Mouse (Mus musculus): ENCODE data around the gene Mia2. TPM values are rescaled to one million over a fixed set of nuclear protein-coding genes. Genes with fewer than 3 reads are reported as not detected.

The Mia2 gene
- total RNA-seq, 2 experiments from 2014 or later = 136 to 174 TPM

DNA sequence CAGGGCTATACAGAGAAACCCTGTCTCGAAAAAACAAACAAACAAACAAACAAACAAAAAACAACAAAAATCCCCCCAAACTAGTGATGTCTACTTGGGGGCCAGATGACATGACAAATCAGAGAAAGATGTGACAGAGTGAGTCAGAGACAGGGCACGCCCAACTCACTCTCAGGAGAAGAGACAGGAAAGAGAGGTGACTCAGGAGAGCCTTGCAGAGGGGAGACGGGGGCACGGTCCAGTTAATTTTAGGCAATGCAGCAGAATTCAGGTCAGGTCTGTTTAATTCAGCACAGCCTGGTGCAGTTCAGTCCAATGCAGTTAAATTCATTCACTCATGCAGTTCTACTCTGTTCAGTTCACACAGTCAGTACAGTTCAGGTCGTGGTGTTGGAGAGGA is 9.4 kb upstream of the Mia2 start:
- ATAC-seq (replicated peaks; ENCODE audit: low FRiP score, low TSS enrichment, poor library complexity, severe bottlenecking) = no peak

- ATAC-seq (replicated peaks; ENCODE audit: low FRiP score, low TSS enrichment, poor library complexity, severe bottlenecking) = no peak
Measured at GRCm38 (mm10) chr12:59093543-59093942, 2.1 kb upstream of the Mia2 start.

DNA sequence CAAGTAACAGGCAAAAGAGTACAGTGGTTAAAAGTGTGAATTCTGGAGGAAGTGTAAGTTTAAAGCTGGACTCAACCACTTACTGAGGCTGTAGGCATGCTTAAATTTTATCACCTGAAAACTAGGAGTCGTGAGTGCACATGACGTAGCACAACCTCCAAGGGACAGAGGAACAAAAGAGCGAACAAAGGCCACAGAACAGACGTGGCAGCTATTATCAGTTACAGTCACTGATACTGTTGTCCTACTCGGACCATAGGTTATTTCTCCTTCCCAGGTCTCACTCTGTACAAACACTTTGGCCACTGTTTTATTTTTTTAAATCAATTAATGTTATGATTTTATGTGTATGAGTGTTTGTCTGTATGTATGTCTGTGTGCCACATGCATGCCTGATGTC is 9.2 kb downstream of the Mia2 start:
- no peak for ATAC-seq (replicated peaks; ENCODE audit: low FRiP score, low TSS enrichment, poor library complexity, severe bottlenecking)

DNA sequence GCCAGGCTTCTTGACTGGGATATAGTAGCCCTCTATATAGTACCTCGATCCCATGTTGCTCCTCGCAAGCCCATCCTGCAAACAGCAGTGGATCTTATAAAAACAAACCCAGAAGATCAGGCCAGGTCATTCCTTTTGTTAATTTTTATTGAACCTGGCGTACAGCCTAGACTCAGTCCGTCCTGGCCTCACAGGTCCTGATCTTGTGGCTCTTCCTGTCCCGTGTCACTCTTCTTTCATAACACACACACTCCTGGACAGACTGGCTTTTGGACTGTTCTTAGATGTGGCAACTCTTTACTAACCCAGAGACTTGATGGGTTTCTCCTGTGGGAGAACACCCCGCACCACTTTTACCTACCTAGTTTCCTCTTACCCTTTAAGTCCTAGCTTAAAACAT is 10.3 kb downstream of the Mia2 start:
- no peak for ATAC-seq (replicated peaks; ENCODE audit: low FRiP score, low TSS enrichment, poor library complexity, severe bottlenecking)

- no peak for ATAC-seq (replicated peaks; ENCODE audit: low FRiP score, low TSS enrichment, poor library complexity, severe bottlenecking)
Measured at GRCm38 (mm10) chr12:59106491-59106890, 10.9 kb downstream of the Mia2 start.

DNA sequence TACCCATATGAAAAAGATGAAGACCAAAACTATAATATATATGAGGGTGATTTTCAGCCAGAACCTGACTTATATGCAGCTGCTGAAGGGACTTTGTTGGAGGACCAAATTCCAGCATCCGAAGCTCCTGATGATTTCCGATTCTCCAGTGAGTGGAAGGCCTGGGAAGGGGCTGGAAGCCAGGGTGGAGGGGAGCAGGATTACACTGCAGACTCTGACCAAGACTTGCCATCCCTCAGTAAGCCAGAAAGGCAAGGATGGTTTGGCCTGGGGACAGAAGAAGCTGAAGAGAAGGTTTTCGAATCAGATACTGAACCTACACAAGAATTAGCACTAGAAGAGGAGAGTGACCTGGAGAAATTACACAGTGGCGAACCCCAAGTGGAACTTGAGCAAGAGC is 12.3 kb downstream of the Mia2 start:
- no peak for ATAC-seq (replicated peaks; ENCODE audit: low FRiP score, low TSS enrichment, poor library complexity, severe bottlenecking)

DNA sequence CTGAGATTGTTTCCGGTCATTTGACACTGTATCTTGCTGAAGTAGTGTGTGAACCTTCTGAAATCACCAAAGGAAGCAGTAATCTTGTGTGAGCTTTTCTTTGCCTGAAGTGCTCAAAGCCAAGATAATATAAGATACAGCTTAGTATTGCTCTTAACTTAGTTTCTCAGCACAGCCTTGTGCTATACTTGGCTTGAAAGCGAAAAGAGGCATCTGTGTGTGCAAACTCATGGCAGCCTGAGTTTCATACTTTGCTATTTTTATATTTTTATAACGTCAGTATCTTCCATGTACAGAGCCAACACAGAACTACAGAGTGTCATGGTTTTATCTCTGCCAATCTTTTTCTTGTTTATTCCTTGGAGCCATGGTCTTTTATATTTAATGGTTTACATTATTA is 21.6 kb downstream of the Mia2 start:
- ATAC-seq (replicated peaks; ENCODE audit: low FRiP score, low TSS enrichment, poor library complexity, severe bottlenecking) = no peak

DNA sequence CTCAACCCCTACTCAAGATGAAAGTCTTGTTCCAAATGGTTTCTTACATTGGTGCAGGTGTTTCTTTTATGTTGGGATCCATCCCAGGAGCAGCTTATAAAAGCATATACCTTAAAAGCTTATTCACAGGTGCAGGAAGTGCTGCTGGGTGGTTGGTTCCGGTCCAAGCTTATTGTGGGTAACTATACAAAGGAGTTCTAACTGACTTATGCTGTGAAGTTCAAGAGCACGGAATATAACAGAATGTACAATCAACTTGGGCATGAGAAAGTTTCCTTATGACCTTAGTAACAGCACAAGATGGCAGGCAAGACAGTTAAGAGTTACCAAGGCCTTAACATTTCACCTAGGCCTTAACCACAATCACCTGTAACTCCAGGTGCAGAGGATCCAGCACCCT is 29.8 kb downstream of the Mia2 start:
- no peak for ATAC-seq (replicated peaks; ENCODE audit: low FRiP score, low TSS enrichment, poor library complexity, severe bottlenecking)

- no peak for ATAC-seq (replicated peaks; ENCODE audit: low FRiP score, low TSS enrichment, poor library complexity, severe bottlenecking)
Measured at GRCm38 (mm10) chr12:59128501-59128900, 32.9 kb downstream of the Mia2 start.

DNA sequence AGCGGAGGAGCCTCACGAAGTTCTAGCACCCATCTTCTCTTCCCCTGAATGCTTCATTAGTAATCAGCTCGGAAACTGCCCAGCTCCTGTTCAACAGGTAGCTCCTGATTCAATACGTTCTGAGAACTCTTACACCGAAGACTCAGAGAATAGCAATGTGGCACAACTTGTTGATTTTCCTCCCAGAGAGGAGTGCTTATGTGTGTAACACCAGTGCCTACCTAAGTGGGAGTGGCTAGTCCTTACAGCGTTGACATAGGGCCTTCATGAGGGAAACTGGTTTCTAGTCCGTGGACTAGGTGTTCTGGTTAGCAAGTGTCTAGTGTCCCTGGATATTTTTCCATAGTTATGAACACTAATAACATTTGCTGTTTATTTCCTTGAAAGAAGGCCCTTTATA is 33.4 kb downstream of the Mia2 start:
- ATAC-seq (replicated peaks; ENCODE audit: low FRiP score, low TSS enrichment, poor library complexity, severe bottlenecking) = no peak

DNA sequence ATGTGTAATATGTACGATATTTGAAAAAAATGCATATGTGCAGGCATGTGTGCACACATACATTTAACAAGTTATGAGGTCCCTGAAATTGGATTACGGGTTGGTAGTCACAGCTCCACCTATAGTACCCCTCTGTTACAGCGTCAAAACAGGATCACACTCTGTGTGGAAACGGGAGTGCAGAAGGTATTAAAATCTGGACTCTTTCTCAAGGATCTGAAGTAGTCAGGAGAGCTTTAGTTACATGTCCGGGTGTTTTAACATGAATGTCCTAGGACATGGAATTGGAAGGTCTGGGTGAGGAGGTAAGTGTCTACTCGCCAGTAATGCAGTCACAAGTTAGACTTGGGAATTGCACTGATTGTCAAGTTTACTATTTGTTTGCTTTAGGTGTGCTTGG is 34.0 kb downstream of the Mia2 start:
- ATAC-seq (replicated peaks; ENCODE audit: low FRiP score, low TSS enrichment, poor library complexity, severe bottlenecking) = no peak

DNA sequence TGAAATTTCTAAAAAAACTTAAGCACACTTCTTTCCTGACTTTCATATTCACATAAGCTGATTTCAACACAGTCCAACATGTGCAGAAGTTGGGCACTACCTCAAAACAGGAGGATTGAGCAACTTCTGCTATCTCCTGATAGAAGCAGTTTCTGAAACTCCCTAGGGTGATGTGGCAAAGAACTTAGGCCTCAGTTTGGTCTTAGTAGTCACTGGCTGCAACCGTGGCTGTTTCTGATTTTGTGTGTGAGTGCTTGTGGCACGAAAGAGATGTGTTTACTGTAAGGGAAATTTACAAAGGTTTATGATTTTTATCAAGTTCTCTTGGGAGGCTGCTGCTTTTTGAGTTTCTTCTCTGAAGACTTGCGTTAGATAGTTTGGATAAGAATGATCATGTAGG is 34.6 kb downstream of the Mia2 start:
- peak; percentile 39; the same call in 1 of the 2 replicates for ATAC-seq (replicated peaks; ENCODE audit: low FRiP score, low TSS enrichment, poor library complexity, severe bottlenecking)

GRCm38 (mm10) chr12:59130651-59131577 is 35.3 kb downstream of the Mia2 start:
- ATAC-seq (replicated peaks; ENCODE audit: low FRiP score, low TSS enrichment, poor library complexity, severe bottlenecking) = peak; percentile 56

GRCm38 (mm10) chr12:59131578-59131946 is 36.0 kb downstream of the Mia2 start:
- no peak for ATAC-seq (replicated peaks; ENCODE audit: low FRiP score, low TSS enrichment, poor library complexity, severe bottlenecking)

GRCm38 (mm10) chr12:59132462-59132861 is 36.9 kb downstream of the Mia2 start:
- ATAC-seq (replicated peaks; ENCODE audit: low FRiP score, low TSS enrichment, poor library complexity, severe bottlenecking) = no peak

DNA sequence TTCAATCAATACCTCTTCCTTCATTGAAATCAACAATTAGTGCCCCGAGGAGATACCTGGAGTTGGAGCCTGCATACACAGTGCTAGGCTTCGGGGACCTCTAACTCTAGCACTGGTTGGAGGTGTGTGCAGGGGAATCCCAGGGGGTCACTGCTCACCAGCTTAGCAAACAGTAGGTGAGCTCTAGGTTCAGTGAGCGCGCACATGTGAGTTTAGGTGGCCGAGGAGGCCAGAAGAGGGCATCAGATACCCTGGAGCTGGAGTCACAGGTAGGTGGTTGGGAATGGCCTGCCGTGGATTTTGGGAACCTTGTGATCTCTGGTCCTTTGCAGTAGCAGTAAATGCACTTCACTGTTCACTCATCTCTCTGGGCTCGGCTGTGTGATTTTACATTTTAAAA is 37.3 kb downstream of the Mia2 start:
- no peak for ATAC-seq (replicated peaks; ENCODE audit: low FRiP score, low TSS enrichment, poor library complexity, severe bottlenecking)

DNA sequence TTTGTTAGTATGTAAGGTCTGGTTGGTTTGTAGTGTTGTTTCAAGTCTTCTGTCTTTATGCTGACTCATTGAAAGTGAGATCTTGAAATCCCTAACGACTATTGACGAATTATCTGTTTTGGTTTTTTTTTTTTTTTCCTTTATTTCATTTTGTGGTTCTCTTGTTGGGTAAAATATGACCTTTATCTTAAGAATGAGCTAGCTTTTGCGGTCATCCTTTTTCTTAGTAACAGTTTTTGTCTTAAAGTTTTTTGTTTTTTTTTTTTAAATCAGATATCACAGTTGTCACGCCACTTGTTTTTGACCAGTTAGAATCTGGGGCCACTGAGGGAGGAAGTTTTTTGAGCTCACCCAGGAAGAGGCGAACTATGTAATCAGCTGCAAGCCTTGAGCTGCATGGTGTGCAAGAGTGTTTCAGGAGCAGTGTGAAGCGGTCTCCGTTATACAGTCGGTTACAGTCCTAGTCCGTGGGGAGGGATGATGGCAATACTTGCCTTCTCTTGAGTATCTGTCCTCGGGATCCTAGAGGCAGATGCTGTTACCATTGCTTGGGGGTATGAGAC is 37.9 kb downstream of the Mia2 start:
- 0 out of 2 replicates have a peak, but pooled peaks have one; percentile 21 for ATAC-seq (replicated peaks; ENCODE audit: low FRiP score, low TSS enrichment, poor library complexity, severe bottlenecking)

DNA sequence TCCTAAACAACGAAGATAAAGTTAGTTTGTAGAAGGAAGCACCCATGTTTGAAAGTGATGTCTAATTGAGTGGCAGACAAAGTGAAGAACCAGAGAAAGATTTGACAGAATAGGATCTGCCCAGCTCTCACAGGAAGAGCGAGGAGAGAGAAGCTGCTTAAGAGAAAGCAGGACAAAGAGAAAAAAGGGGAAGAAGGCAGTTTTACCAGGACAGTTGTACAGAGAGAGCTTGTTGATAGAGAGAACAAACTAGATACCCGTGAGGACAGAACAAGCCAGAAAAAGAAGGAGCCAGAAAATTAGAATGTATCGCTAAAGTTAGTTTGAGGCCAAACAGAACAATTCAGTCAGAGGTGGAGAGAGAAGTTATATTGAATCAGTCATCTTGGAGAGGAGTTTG is 39.5 kb downstream of the Mia2 start:
- no peak for ATAC-seq (replicated peaks; ENCODE audit: low FRiP score, low TSS enrichment, poor library complexity, severe bottlenecking)

GRCm38 (mm10) chr12:59135533-59136300 is 40.1 kb downstream of the Mia2 start:
- ATAC-seq (replicated peaks; ENCODE audit: low FRiP score, low TSS enrichment, poor library complexity, severe bottlenecking) = peak; percentile 39

DNA sequence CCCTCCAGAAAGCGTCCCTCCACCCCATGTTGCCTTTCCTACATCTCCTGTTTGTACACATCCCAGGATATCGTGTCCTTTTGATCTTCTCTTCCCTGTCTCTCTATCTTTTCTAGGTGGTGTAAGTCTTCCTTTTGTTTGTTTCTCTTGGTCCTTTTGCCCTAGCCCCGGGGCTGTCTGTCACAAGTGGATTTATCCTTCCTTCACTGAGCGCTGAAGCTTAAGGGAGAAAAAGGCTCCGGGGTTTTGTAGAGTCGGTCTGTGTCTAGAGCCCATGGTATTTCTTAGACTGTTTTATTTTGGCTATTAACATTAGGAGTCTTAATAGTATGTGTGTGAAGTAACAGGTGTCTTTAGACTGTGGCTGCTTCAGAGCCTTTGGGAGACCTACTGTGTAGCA is 41.4 kb downstream of the Mia2 start:
- ATAC-seq (replicated peaks; ENCODE audit: low FRiP score, low TSS enrichment, poor library complexity, severe bottlenecking) = no peak

Measured in megakaryocyte-erythroid progenitor cell, adult 5-6 weeks (primary cell).